Mouse (Mus musculus) adrenal gland, postnatal 36 days (tissue): Measurements from ENCODE around the gene Tas2r126. TPM values are rescaled to one million over a fixed set of nuclear protein-coding genes. Genes with fewer than 3 reads are reported as not detected.
"Not testable (repeated sequence)": the region's sequence is repeated elsewhere in the genome, so short reads cannot be mapped to it uniquely, and the experiment has no call there.

ENCODE experiments used
- DNase-seq, 2 experiments: peaks; one replicate each; pipeline ENCODE4 v3.0.0; 2021; ENCODE audit warnings: mixed read lengths in 1 of 2
- long read RNA-seq, 2 experiments: library from polyadenylated mRNA; stranded (forward); transcript quantifications; one replicate each; pipeline ENCODE4 v2.0.0; 2021; ENCODE audit warnings: borderline sequencing depth in 2 of 2
- total RNA-seq, 2 experiments: library from RNA; stranded (reverse); gene quantifications; 2 replicates each; pipeline ENCODE4 v1.2.3; 2021

The Tas2r126 gene
- total RNA-seq, result 1 to 10 TPM in 1 of 2 experiments, not detected in 1; 3.7 TPM
- long read RNA-seq, experiment 1, result 0 reads
- long read RNA-seq, experiment 2, result 0 reads

GRCm38 (mm10) chr6:42434446-42434845 lies at the start of gene Tas2r126:
Gene Tas2r126, plus strand, starts transcription at chr6:42434535.
- DNase-seq, result no peak

DNA sequence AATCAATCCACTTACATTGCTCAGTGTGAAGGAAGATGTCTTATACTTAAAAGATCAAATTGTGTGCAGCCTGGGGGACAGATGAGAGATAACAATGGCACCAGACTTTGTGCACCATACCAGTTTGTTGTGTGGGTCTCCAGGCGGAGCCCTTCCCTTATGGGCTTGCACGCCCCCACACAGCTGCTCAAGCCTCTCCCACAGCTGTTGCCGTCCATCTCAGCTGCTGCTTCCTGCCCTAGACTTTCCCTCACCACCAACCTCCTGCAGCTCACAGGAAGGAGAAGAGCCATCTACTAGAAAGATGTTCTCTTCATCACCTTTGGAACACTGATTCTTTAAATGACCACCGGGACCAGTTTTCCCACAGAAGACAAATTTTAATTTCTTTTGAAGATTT lies 48.7 kb upstream of the Tas2r126 start:
- DNase-seq, result no peak

- DNase-seq, result no peak
Observed at GRCm38 (mm10) chr6:42391796-42392330, 42.5 kb upstream of the Tas2r126 start.

DNA sequence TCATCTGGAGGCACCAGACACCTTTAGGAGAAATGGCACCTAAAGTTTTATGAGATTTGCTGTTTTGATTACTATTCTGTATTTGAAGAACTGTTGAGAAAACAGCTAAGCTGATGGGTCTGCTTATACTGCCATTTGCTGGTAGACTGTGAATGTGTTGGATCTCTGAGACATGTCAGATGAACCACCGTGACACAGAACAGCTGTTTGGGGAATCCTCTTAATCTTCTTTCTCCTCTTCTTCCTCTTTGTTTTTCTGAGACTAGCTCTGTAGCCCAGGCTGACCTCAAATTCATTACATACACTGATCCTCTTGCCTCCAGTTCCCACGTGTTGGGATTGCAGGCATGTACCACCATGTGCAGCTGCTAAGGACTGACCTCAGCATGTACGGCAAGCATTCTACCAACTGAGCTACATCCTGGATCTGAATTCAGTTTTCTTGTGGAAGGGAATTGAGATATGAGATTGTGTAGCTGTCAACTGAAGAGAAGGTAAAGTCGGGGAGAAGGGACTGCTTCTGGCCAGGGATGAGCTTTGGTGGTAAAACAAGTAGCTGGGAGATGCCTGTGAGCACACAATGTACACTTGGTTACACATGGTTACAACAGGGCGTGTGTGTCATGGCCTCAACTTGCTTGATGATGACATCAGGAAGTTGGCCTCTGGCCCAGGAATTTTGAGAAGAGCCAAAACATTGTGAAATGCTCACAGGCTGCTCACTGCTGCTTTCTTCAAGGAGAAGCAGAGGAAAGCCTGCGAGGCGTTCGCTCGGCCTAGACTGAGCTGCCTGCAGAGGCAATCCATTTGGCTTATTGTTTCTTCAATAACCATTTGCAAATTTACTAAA lies 38.1 kb upstream of the Tas2r126 start:
- DNase-seq, result peak; percentile 92 to 94

DNA sequence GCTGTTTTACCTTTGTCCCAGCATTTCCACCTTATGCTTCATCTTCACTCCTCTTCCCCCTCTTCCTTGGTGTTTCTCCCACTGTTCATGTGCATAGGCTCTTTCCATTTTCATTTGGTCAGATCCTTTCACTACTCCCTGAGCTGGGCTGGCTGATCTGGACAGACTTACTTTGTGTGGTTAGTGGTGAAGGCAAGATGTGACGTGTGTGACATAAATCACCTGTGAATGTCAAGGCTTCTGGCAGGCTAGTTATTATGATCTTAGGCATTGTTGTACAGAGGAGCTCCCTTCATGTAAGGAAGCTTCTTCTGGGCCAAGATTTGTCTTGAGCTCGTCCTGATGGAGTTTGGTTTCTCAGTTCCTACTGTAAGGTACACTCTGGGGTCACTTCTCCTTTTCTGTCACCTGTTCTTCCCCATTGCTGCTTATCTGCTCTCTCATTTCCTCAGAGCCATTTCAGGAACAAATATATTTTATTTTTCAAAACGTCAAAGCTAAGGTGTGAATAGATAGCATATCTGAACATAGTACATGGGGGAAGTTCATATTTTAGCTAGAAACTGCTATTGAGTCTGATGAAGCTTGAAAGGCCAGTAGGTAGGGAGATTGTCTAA lies 37.2 kb upstream of the Tas2r126 start:
- peak; percentile 53 to 71 for DNase-seq

GRCm38 (mm10) chr6:42398285-42398684 lies 36.0 kb upstream of the Tas2r126 start:
- peak in 1 of 2 experiments; percentile 55 for DNase-seq

- DNase-seq, result no peak
Observed at GRCm38 (mm10) chr6:42398998-42399397, 35.3 kb upstream of the Tas2r126 start.

- no peak for DNase-seq
Observed at GRCm38 (mm10) chr6:42399938-42400337, 34.4 kb upstream of the Tas2r126 start, which contains the start of gene Tas2r143. Gene Tas2r143, plus strand, starts transcription at chr6:42400238.

- DNase-seq, result no peak
Observed at GRCm38 (mm10) chr6:42405134-42405533, 29.2 kb upstream of the Tas2r126 start, which contains the start of gene Tas2r135. Gene Tas2r135, plus strand, starts transcription at chr6:42405434.

DNA sequence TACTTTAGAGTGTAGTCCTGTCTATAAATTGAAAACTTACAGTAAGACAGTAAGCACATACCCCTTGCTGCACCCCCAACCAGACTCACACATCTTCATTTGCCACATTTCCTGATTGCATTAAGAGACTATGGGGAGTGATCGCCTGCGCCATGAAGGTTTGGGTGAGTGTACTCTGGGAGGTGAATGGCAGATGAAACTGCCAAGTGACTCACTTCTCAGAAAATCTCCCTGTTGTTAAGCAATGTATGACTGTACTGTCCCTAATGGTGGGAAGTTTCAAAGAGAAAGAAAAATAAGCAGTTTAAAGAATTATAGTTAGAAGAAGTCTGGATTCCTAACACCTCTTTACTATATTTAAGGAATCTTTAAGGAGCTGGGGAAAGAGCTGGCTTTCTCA lies 14.9 kb upstream of the Tas2r126 start:
- DNase-seq, result peak; percentile 23 to 38

DNA sequence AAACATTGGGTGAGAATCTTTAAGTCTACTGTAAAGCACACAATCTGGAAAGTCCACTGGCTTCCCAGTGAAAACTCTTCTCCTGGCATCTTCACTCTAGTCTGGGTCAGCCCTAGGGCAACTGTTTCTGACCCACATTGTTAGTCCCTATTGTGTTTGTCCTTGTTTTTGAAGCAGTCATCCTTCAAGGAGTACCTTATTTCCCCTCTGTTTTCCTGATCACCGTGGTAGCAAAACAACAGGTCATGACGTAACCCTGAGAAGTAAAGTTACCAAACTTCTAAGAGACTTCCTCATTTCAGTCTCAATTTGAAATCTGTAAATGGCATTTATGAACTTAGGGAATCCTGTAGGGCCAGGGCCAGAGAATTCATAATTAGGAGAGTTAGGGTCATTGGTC lies 12.9 kb upstream of the Tas2r126 start:
- DNase-seq, result no peak

DNA sequence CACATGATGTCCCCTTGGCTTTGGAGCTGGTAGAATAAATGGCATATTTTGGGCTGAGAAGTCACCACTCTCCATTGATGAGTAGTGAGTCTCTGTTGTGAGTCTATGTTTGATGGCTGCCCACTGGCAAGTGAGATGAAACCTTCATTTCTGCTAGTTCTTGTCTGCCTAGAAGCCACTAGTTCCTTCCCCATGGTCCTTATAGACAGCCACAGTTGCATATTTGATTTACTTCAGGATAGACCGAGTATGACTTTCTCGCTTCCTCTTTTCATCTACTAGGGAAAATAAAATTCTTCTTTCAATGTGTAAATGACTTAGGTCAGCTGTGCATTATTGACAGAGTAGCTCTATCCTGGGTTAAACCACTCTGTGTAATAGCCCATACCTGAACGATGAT lies 9.9 kb upstream of the Tas2r126 start:
- no peak for DNase-seq

GRCm38 (mm10) chr6:42426337-42426736 lies 8.0 kb upstream of the Tas2r126 start:
- DNase-seq, result no peak

GRCm38 (mm10) chr6:42433554-42433953 lies 781 bp upstream of the Tas2r126 start:
- DNase-seq, result peak in 1 of 2 experiments; percentile 15

GRCm38 (mm10) chr6:42435490-42435889 lies 1.2 kb downstream of the Tas2r126 start:
- DNase-seq, result no peak

GRCm38 (mm10) chr6:42441395-42441794 lies 7.1 kb downstream of the Tas2r126 start:
- DNase-seq, result no peak

- no peak for DNase-seq
Observed at GRCm38 (mm10) chr6:42444491-42444890, 10.2 kb downstream of the Tas2r126 start.

DNA sequence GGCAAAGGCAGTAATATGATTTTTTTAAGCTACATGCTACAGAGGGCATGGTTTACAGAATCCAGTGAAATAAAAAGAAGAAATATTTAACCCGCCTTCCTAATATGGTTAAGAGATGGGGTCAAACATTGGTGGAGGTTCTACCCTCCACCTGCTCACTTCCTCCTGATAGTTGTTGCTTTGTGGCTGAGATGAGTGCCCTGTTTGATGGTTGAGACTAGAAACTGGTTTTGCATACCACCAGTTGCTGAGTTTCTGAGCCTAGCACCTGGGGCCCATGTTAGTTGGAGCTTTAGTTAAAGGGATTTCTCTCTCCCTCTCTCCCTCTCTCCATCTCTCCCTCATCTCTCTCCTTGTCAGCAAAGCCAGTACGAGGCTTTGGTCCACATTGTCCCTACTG lies 13.0 kb downstream of the Tas2r126 start:
- DNase-seq, result no peak

GRCm38 (mm10) chr6:42465096-42465495 lies 30.8 kb downstream of the Tas2r126 start, which contains the start of gene Olfr458:
Gene Olfr458, minus strand, starts transcription at chr6:42465196.
- DNase-seq, result no peak

GRCm38 (mm10) chr6:42470542-42470941 lies 36.2 kb downstream of the Tas2r126 start:
- peak; percentile 3 to 7 for DNase-seq

GRCm38 (mm10) chr6:42471298-42471697 lies 37.0 kb downstream of the Tas2r126 start:
- not testable (repeated sequence) for DNase-seq

DNA sequence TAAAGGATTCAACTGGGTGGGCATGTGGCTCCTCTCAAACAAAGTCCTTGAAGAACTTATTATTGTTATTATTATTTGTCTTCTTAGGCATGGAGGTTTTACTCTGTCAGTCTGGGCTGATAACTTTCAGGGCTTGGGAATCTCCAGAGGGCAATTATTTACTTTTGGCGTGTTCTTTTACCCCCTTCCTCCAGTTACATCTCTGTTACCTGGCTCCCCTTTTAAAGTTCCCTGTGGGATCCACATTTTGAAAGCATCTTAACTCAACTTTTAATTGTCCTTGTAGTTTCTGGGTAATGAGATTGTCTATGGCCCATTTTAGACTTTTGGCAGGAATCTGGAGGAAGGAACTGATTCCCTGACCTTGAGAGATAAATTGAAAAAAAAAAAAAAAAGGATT lies 41.9 kb downstream of the Tas2r126 start, which contains the start of gene Olfr457:
Olfr457 (minus strand) TSS at position 101 of the 400 bp plus-strand sequence.
- no peak for DNase-seq

DNA sequence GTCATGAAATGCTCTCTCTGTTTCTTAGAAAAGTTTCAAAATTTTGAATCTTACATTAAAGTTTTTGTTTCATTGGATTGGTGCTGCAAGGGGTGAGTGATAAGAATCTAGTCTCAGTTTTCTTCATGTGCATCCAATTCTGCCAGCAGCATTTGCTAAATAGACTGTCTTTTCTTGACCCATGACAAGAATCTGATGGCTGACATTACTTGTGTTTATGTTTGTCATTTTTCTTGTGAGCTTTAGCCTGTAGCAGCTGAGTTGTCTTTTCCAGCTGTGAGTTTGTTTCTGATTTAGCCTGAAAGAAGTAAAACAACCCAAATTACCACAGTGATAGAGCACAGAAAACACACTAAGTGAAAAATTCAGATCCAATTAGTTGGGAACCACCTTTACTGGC lies 50.3 kb downstream of the Tas2r126 start:
- no peak for DNase-seq
